Mouse (Mus musculus) midbrain, postnatal 0 days (tissue): ENCODE measurements around the gene Cstf1. TPM values are rescaled to one million over a fixed set of nuclear protein-coding genes. Genes with fewer than 3 reads are reported as not detected.

ENCODE experiments used
- ATAC-seq: fragments of 200-750 bp; cut with Nextera tagmentation; 2 replicates; pipeline ENCODE4 v1.8.0; 2017; ENCODE audit warnings: moderate number of reproducible peaks, mild to moderate bottlenecking, moderate TSS enrichment, moderate library complexity; ENCODE audit not compliant: low FRiP score
- DNase-seq: peaks from one replicate; pipeline ENCODE4 v3.0.0-alpha.2; 2015; ENCODE audit warnings: low spot score
- H3K27ac ChIP-seq: fragments of 300-500 bp; sonication (generic); 2 replicates; pipeline ENCODE4 v1.5.1; 2014; ENCODE audit warnings: low read depth, mild to moderate bottlenecking, low read length, mixed read lengths
- H3K27me3 ChIP-seq: fragments of 300-500 bp; sonication (generic); 2 replicates; pipeline ENCODE4 v1.6.1; 2014; ENCODE audit warnings: low read length, control low read depth, mixed read lengths; ENCODE audit not compliant: insufficient read depth
- H3K36me3 ChIP-seq: fragments of 300-500 bp; sonication (generic); 2 replicates; pipeline ENCODE4 v1.6.1; 2014; ENCODE audit warnings: low read length, control low read depth, mixed read lengths; ENCODE audit not compliant: insufficient read depth
- H3K4me1 ChIP-seq: fragments of 300-500 bp; sonication (generic); 2 replicates; pipeline ENCODE4 v1.6.1; 2014; ENCODE audit warnings: mild to moderate bottlenecking, control low read depth, antibody characterized with exemption, low read length, mixed read lengths; ENCODE audit not compliant: insufficient read depth
- H3K4me2 ChIP-seq: fragments of 300-500 bp; sonication (generic); 2 replicates; pipeline ENCODE4 v1.6.1; 2014; ENCODE audit warnings: low read depth, mild to moderate bottlenecking, low read length, mixed read lengths; ENCODE audit not compliant: poor library complexity, severe bottlenecking
- H3K4me3 ChIP-seq: fragments of 300-500 bp; sonication (generic); 2 replicates; pipeline ENCODE4 v1.5.1; 2014; ENCODE audit warnings: low read depth, mild to moderate bottlenecking, low read length, moderate library complexity
- H3K9ac ChIP-seq: fragments of 300-500 bp; sonication (generic); replicated peaks from 2 replicates; pipeline ENCODE4 v1.6.1; 2014; ENCODE audit warnings: mild to moderate bottlenecking, low read length, moderate library complexity, mixed read lengths; ENCODE audit not compliant: poor library complexity, severe bottlenecking
- H3K9me3 ChIP-seq: fragments of 300-500 bp; sonication (generic); 2 replicates; pipeline ENCODE4 v1.6.1; 2016; ENCODE audit warnings: low read length, control low read depth
- CTCF ChIP-seq: IDR thresholded peaks from 2 replicates; pipeline ENCODE4 v1.5.1; 2016; ENCODE audit warnings: antibody characterized with exemption, mild to moderate bottlenecking
- WGBS: fragments of 180-500 bp; shearing (Covaris S2); extraction: QIAGEN DNeasy Blood & Tissue Kit; methylation state at CpG from one replicate; pipeline ENCODE4 v1.1.7; 2014; 5-methylcytosine and 5-hydroxymethylcytosine counted together
- polyA plus RNA-seq: library from polyadenylated mRNA; unstranded; fragments of >200 nt; fragmentation: Nextera tagmentation; extraction: Ambion mirVana; gene quantifications from 2 replicates; pipeline ENCODE4 v1.2.1, GENCODE M21; 2015
- total RNA-seq: library from RNA; depleted of rRNA; stranded (reverse); fragments of >200 nt; gene quantifications from 2 replicates; pipeline ENCODE4 v1.2.3, GENCODE M21; 2014; rRNA removed

The Cstf1 gene
- total and polyA plus RNA-seq, 2 experiments from 2014 or later, result 27.0 to 28.0 TPM

GRCm38 (mm10) chr2:172430609-172431008 is 60.1 kb downstream of the Cstf1 start:
- Histone ChIP-seq H3K36me3 (no peaks in the 10 kb centered on the region), H3K27ac (no peak overlapping the region), H3K4me2 (no peak overlapping the region), H3K27me3 (peaks cover 8% of the 10 kb centered on the region), H3K4me1 (no peaks in the 10 kb centered on the region), H3K9me3 (no peaks in the 10 kb centered on the region), H3K4me3 (no peak overlapping the region), H3K9ac (no peak overlapping the region)
- no peak for TF ChIP-seq CTCF
- DNase-seq (no peak), ATAC-seq (no peak)
- WGBS, result 100% methylated on average over 1 of the region's 1 CpGs

Other genes with a start within 250 kb of the Cstf1 start
- 0.60 and 0.71 TPM in 2 replicates for gene Mc3r, start 122.2 kb upstream of the Cstf1 start, total RNA-seq
- gene Mc3r, start 122.2 kb upstream of the Cstf1 start, polyA plus RNA-seq, result 0.94 and 1.1 TPM in 2 replicates
- 10.2 and 10.8 TPM in 2 replicates for gene Fam210b, start 25.1 kb upstream of the Cstf1 start, total RNA-seq
- 21.1 and 21.9 TPM in 2 replicates for gene Fam210b, start 25.1 kb upstream of the Cstf1 start, polyA plus RNA-seq
- gene Aurka, start 146 bp upstream of the Cstf1 start, total RNA-seq, result 4.2 and 7.6 TPM in 2 replicates
- gene Aurka, start 146 bp upstream of the Cstf1 start, polyA plus RNA-seq, result 5.9 and 6.2 TPM in 2 replicates
- 0.05 and 0.52 TPM in 2 replicates for gene Cass4, start 23.1 kb downstream of the Cstf1 start, total RNA-seq
- gene Cass4, start 23.1 kb downstream of the Cstf1 start, polyA plus RNA-seq, result 0.07 and 0.11 TPM in 2 replicates
- 62.0 and 67.0 TPM in 2 replicates for gene Rtf2, start 69.9 kb downstream of the Cstf1 start, total RNA-seq
- gene Rtf2, start 69.9 kb downstream of the Cstf1 start, polyA plus RNA-seq, result 85.0 and 89.2 TPM in 2 replicates
- not detected in 2 replicates for gene Gcnt7, start 87.9 kb downstream of the Cstf1 start, total RNA-seq
- gene Gcnt7, start 87.9 kb downstream of the Cstf1 start, polyA plus RNA-seq, result 0.77 and 1.2 TPM in 2 replicates
- gene Fam209, start 101.8 kb downstream of the Cstf1 start, total RNA-seq, result not detected in 2 replicates
- 0.43 and 0.47 TPM in 2 replicates for gene Fam209, start 101.8 kb downstream of the Cstf1 start, polyA plus RNA-seq
- gene Tfap2c, start 178.9 kb downstream of the Cstf1 start, total RNA-seq, result 0.24 TPM in 1 of 2 replicates, not detected in the other
- gene Tfap2c, start 178.9 kb downstream of the Cstf1 start, polyA plus RNA-seq, result not detected in 2 replicates